Comparison of ENCODE assay signal across 27 mouse cellular contexts in genomic region chr5:35789697-35790096, GRCm38 (mm10). TPM values are rescaled to one million over a fixed set of nuclear protein-coding genes. Genes with fewer than 3 reads are reported as not detected.
DNase-seq lines count a peak whose midpoint lies in the region; ATAC-seq and TF ChIP-seq lines count a peak whose summit lies in the region.
"Had no signal": no experiment of that assay in that cellular context is flagged by ENCODE, and none has a peak within 500 bp of the region (broad histone marks: within the 10 kb centered on the region; RNA-seq: fewer than 3 reads in every experiment).

No protein-coding gene starts in this region.

- no peak overlapping the region for H3K9ac ChIP-seq in forebrain, embryonic 14.5 days (ENCODE audit: low read length)
- H3K9ac ChIP-seq in lung, postnatal 0 days (replicated peaks; ENCODE audit: low read depth), result no peak overlapping the region
- H3K9ac ChIP-seq: embryonic facial prominence, embryonic 15.5 days; forebrain, embryonic 13.5 days; kidney, embryonic 15.5 days; limb, embryonic 12.5 days; liver, embryonic 15.5 days; lung, embryonic 14.5 days; midbrain, embryonic 12.5 days; neural tube, embryonic 12.5 days had no signal

- H3K27ac ChIP-seq in gastrocnemius, adult 2 months, result peak overlapping the region; percentile 93
- peak overlapping the region; percentile 32; the same call in 1 of the 2 replicates for H3K27ac ChIP-seq in left cerebral cortex, adult 2 months
- H3K27ac ChIP-seq in forebrain, embryonic 14.5 days (ENCODE audit: low read depth, low read length), result no peak overlapping the region
- H3K27ac ChIP-seq in lung, postnatal 0 days (ENCODE audit: low read length), result no peak overlapping the region
- H3K27ac ChIP-seq: embryonic facial prominence, embryonic 10.5 days; embryonic facial prominence, embryonic 15.5 days; forebrain, embryonic 13.5 days; kidney, embryonic 15.5 days; limb, embryonic 12.5 days; liver, embryonic 15.5 days; midbrain, embryonic 12.5 days; neural tube, embryonic 12.5 days had no signal

- TF ChIP-seq EP300 in lung, postnatal 0 days (IDR thresholded peaks at IDR 0.05), result no peak

- H3K27me3 ChIP-seq in forebrain, embryonic 14.5 days (replicated peaks; ENCODE audit: control insufficient read depth, insufficient read depth, low read length), result no peaks in the 10 kb centered on the region
- no peaks in the 10 kb centered on the region for H3K27me3 ChIP-seq in lung, postnatal 0 days (replicated peaks; ENCODE audit: insufficient read depth, low read length)
- H3K27me3 ChIP-seq: embryonic facial prominence, embryonic 15.5 days; forebrain, embryonic 13.5 days; kidney, embryonic 15.5 days; limb, embryonic 12.5 days; liver, embryonic 15.5 days; midbrain, embryonic 12.5 days; neural tube, embryonic 12.5 days had no signal

- peak; percentile 33 to 51; a peak in 2 of 4 replicates for ATAC-seq in hematopoietic stem cell, adult 5-6 weeks (replicated peaks in 1 of 2; ENCODE audit: insufficient read depth in 1 of 2, low FRiP score in 2 of 2, low TSS enrichment in 1 of 2, low read depth in 1 of 2, poor library complexity in 2 of 2, severe bottlenecking in 2 of 2)
- no peak for ATAC-seq in forebrain, embryonic 14.5 days
- no peak for ATAC-seq in lung, postnatal 0 days
- ATAC-seq: forebrain, embryonic 13.5 days; hindbrain, embryonic 16.5 days had no signal

- no peaks in the 10 kb centered on the region for H3K9me3 ChIP-seq in forebrain, embryonic 14.5 days (replicated peaks; ENCODE audit: control insufficient read depth, low read length)
- H3K9me3 ChIP-seq in lung, postnatal 0 days (ENCODE audit: low read length), result no peaks in the 10 kb centered on the region
- H3K9me3 ChIP-seq: embryonic facial prominence, embryonic 10.5 days; embryonic facial prominence, embryonic 15.5 days; forebrain, embryonic 13.5 days; kidney, embryonic 15.5 days; limb, embryonic 12.5 days; liver, embryonic 15.5 days; megakaryocyte, embryonic 14.5 days; midbrain, embryonic 12.5 days; neural tube, embryonic 12.5 days had no signal

- WGBS in forebrain, embryonic 14.5 days, result 88% methylated on average over 3 of the region's 3 CpGs
- WGBS in lung, postnatal 0 days, result 62% methylated on average over 3 of the region's 3 CpGs

- no peak overlapping the region for H3K4me3 ChIP-seq in gastrocnemius, adult 2 months
- no peak overlapping the region for H3K4me3 ChIP-seq in left cerebral cortex, adult 2 months
- H3K4me3 ChIP-seq in forebrain, embryonic 14.5 days (ENCODE audit: low read depth, low read length), result no peak overlapping the region
- no peak overlapping the region for H3K4me3 ChIP-seq in lung, postnatal 0 days (ENCODE audit: low read depth, low read length)
- H3K4me3 ChIP-seq: embryonic facial prominence, embryonic 10.5 days; embryonic facial prominence, embryonic 15.5 days; forebrain, embryonic 13.5 days; kidney, embryonic 15.5 days; limb, embryonic 12.5 days; liver, embryonic 15.5 days; megakaryocyte, embryonic 14.5 days; midbrain, embryonic 12.5 days; myocyte; neural tube, embryonic 12.5 days had no signal

- no peak for DNase-seq in gastrocnemius, adult 2 months
- no peak for DNase-seq in gastrocnemius, postnatal 10 days
- no peak for DNase-seq in left cerebral cortex, adult 2 months (ENCODE audit: extremely low spot score in 1 of 2, low spot score in 2 of 2)
- DNase-seq in left cerebral cortex, adult 8-10 months (ENCODE audit: low spot score in 2 of 2), result no peak
- no peak for DNase-seq in thymus, postnatal 14 days
- no peak for DNase-seq in forebrain, embryonic 14.5 days (ENCODE audit: low spot score)
- no peak for DNase-seq in lung, postnatal 0 days (ENCODE audit: low spot score)
- DNase-seq: adrenal gland, adult 8-10 months; cerebellum, adult 8-10 months; heart, postnatal 14 days; kidney, postnatal 4 days; lung, embryonic 14.5 days; right cerebral cortex, adult 18-20 months; spleen, adult 18-20 months; thymus, postnatal 25 days had no signal

- no peak overlapping the region for H3K4me2 ChIP-seq in forebrain, embryonic 14.5 days (ENCODE audit: low read length)
- H3K4me2 ChIP-seq in lung, postnatal 0 days (replicated peaks; ENCODE audit: low read depth, low read length), result no peak overlapping the region
- H3K4me2 ChIP-seq: embryonic facial prominence, embryonic 15.5 days; forebrain, embryonic 13.5 days; kidney, embryonic 15.5 days; limb, embryonic 12.5 days; liver, embryonic 15.5 days; lung, embryonic 14.5 days; midbrain, embryonic 12.5 days; neural tube, embryonic 12.5 days had no signal

- H3K36me3 ChIP-seq in forebrain, embryonic 14.5 days (ENCODE audit: control insufficient read depth, insufficient read depth, low read length), result no peaks in the 10 kb centered on the region
- H3K36me3 ChIP-seq in lung, postnatal 0 days (ENCODE audit: insufficient read depth, low read length), result no peaks in the 10 kb centered on the region
- H3K36me3 ChIP-seq: embryonic facial prominence, embryonic 10.5 days; embryonic facial prominence, embryonic 15.5 days; kidney, embryonic 15.5 days; limb, embryonic 12.5 days; liver, embryonic 15.5 days; midbrain, embryonic 12.5 days; neural tube, embryonic 12.5 days had no signal

- no peak for TF ChIP-seq CTCF in gastrocnemius, adult 2 months (IDR thresholded peaks at IDR 0.05)
- no peak for TF ChIP-seq CTCF in left cerebral cortex, adult 2 months (IDR thresholded peaks at IDR 0.05)
- TF ChIP-seq CTCF in lung, postnatal 0 days (IDR thresholded peaks at IDR 0.05), result no peak

- intact Hi-C loops in gastrocnemius, adult 2 months (cut with DNase I), result no loop called here
- intact Hi-C loops in left cerebral cortex, adult 2 months (cut with DNase I), result loop anchor here (2.0 kb wide), 1 partner anchor 25 kb away; no protein-coding TSS in a partner anchor

- no peaks in the 10 kb centered on the region for H3K4me1 ChIP-seq in forebrain, embryonic 14.5 days (ENCODE audit: control insufficient read depth, insufficient read depth, low read length)
- H3K4me1 ChIP-seq in lung, postnatal 0 days (ENCODE audit: insufficient read depth, low read depth, low read length), result no peaks in the 10 kb centered on the region
- H3K4me1 ChIP-seq: embryonic facial prominence, embryonic 10.5 days; embryonic facial prominence, embryonic 15.5 days; forebrain, embryonic 13.5 days; limb, embryonic 12.5 days; liver, embryonic 15.5 days; midbrain, embryonic 12.5 days; neural tube, embryonic 12.5 days had no signal

RNA-seq across cellular contexts. Expression of gene Ablim2, which starts 32.0 kb away (rescaled TPM):
- total RNA-seq in gastrocnemius, adult 2 months (2021), result 10 to 100 TPM; 40.7 to 42.5 TPM
- total RNA-seq in gastrocnemius, postnatal 10 days (2021), result 10 to 100 TPM; 51.3 to 68.7 TPM
- total RNA-seq in left cerebral cortex, adult 2 months (2021), result 100 to 1,000 TPM; 191 to 208 TPM
- 100 to 1,000 TPM; 168 to 199 (median 195) TPM for total RNA-seq in left cerebral cortex, adult 8-10 months (2022)
- total RNA-seq in hematopoietic stem cell, adult 5-6 weeks (2017), result 3.7 TPM in 1 of 2 replicates, not detected in the other
- polyA plus RNA-seq in forebrain, embryonic 14.5 days (2014; fragmentation: Nextera tagmentation; extraction: Ambion mirVana), result 4.7 and 7.4 TPM in 2 replicates
- 0.74 and 0.75 TPM in 2 replicates for polyA plus RNA-seq in lung, postnatal 0 days (2015; fragmentation: Nextera tagmentation; extraction: Ambion mirVana)

RNA-seq across cellular contexts. Expression of gene Sh3tc1, which starts 49.9 kb away (rescaled TPM):
- 1 to 10 TPM; 2.2 to 2.4 TPM for total RNA-seq in gastrocnemius, adult 2 months (2021)
- total RNA-seq in gastrocnemius, postnatal 10 days (2021), result 1 to 10 TPM; 3.7 to 5.2 TPM
- 1 to 10 TPM; 2.4 to 4.3 TPM for total RNA-seq in left cerebral cortex, adult 2 months (2021)
- total RNA-seq in left cerebral cortex, adult 8-10 months (2022), result 1 to 10 TPM; 1.6 to 5.9 (median 3.3) TPM
- 1.9 and 10.8 TPM in 2 replicates for total RNA-seq in hematopoietic stem cell, adult 5-6 weeks (2017)
- 1.3 and 2.2 TPM in 2 replicates for polyA plus RNA-seq in forebrain, embryonic 14.5 days (2014; fragmentation: Nextera tagmentation; extraction: Ambion mirVana)
- 21.1 and 22.9 TPM in 2 replicates for polyA plus RNA-seq in lung, postnatal 0 days (2015; fragmentation: Nextera tagmentation; extraction: Ambion mirVana)

Comparison
In these comparisons a context has a peak if more than half of its experiments do, and no peak if none do; other contexts are left out.
1. H3K27ac ChIP-seq: peak in gastrocnemius, adult 2 months (single experiment) and left cerebral cortex, adult 2 months (single experiment); none in forebrain, embryonic 14.5 days (single experiment) and lung, postnatal 0 days (single experiment).
2. ATAC-seq: peak in hematopoietic stem cell, adult 5-6 weeks (2 of 2); none in forebrain, embryonic 14.5 days (single experiment) and lung, postnatal 0 days (single experiment).